In the genomic region with DNA sequence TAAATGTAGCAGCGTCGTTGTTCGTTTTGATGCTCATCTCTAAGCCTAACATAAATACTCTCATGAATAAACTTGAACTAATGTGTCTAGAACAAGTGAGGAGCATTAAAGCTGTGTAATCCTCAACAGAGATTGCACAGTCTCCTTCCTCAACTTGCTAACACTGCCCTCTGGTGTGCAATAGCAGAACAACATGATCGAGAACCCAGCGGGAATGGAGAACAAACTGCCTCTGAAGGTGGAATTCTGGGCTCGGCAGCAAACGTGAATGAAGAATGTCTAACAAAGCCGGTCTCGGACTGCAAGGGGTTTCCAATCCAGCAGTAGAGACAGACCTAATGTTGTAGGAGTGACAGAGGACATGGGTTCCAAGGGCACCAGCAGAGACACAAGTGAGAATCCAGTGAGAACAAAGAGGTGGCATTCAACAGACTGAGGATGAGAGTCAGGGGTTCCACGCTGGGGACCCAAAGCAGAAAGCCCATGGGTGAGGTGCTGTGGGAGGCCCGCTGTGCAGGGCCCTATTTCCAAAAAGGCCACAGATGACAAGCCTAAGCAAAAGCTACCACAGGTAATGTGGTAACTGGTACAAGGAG, we compare ENCODE assay signal across 1 mouse cellular context.
TF ChIP-seq lines count a peak whose summit lies in the region.

No protein-coding gene starts in this region.

TF ChIP-seq in MEL, 35 proteins besides CTCF, POLR2A, EP300 and RAD21:
- TF ChIP-seq ETS1 (IDR thresholded peaks at IDR 0.05; ENCODE audit: low read depth, low read length) (no peak), TAL1 (IDR thresholded peaks at IDR 0.05; ENCODE audit: low read length) (no peak), E2F4 (IDR thresholded peaks at IDR 0.05; ENCODE audit: borderline replicate concordance, low read depth, low read length) (no peak), POLR2AphosphoS5 (IDR thresholded peaks at IDR 0.05; ENCODE audit: borderline replicate concordance, low read depth, low read length) (no peak), RCOR1 (IDR thresholded peaks at IDR 0.05; ENCODE audit: low read depth, low read length) (peak; percentile 71), ZC3H11A (IDR thresholded peaks at IDR 0.05; ENCODE audit: low read depth, low read length) (0 out of 2 replicates have a peak, but pooled peaks have one; percentile 34), GATA1 (IDR thresholded peaks at IDR 0.05; ENCODE audit: low read depth, low read length) (no peak), ZKSCAN1 (IDR thresholded peaks at IDR 0.05; ENCODE audit: low read depth, low read length) (no peak), CHD1 (IDR thresholded peaks at IDR 0.05; ENCODE audit: low read depth, low read length) (no peak), SIN3A (IDR thresholded peaks at IDR 0.05; ENCODE audit: low read length) (no peak), SMC3 (IDR thresholded peaks at IDR 0.05; ENCODE audit: low read depth, low read length) (peak; percentile 84), MYC (IDR thresholded peaks at IDR 0.05; ENCODE audit: low read depth, low read length) (no peak), ZNF384 (IDR thresholded peaks at IDR 0.05; ENCODE audit: low read depth, low read length) (no peak), ZMIZ1 (IDR thresholded peaks at IDR 0.05; ENCODE audit: low read depth, low read length) (no peak), GABPA (IDR thresholded peaks at IDR 0.05; ENCODE audit: low read depth, low read length) (no peak), UBTF (IDR thresholded peaks at IDR 0.05; ENCODE audit: borderline replicate concordance, insufficient read depth, low read depth, low read length) (no peak), MXI1 (IDR thresholded peaks at IDR 0.05; ENCODE audit: low read depth, low read length) (no peak), NELFE (IDR thresholded peaks at IDR 0.05; ENCODE audit: low read depth, low read length) (no peak)
